Mouse (Mus musculus) lung, postnatal 0 days (tissue): ENCODE results near the gene Rell1. TPM values are rescaled to one million over a fixed set of nuclear protein-coding genes. Genes with fewer than 3 reads are reported as not detected.
A peak's percentile ranks its signal among the peaks of the same experiment; 100 is the strongest.

ENCODE experiments used
- ATAC-seq: fragments of 200-750 bp; cut with Nextera tagmentation; 2 replicates; pipeline ENCODE4 v1.8.0; 2017; ENCODE audit warnings: moderate library complexity
- DNase-seq: peaks from one replicate; pipeline ENCODE4 v3.0.0-alpha.2; 2016; ENCODE audit warnings: low spot score
- H3K27ac ChIP-seq: fragments of 300-500 bp; sonication (generic); 2 replicates; pipeline ENCODE4 v1.5.1; 2014; ENCODE audit warnings: antibody characterized with exemption, mild to moderate bottlenecking, low read length, mixed read lengths
- H3K27me3 ChIP-seq: fragments of 300-500 bp; sonication (generic); replicated peaks from 2 replicates; pipeline ENCODE4 v1.6.1; 2014; ENCODE audit warnings: low read length, mixed read lengths; ENCODE audit not compliant: insufficient read depth
- H3K36me3 ChIP-seq: fragments of 300-500 bp; sonication (generic); 2 replicates; pipeline ENCODE4 v1.6.1; 2014; ENCODE audit warnings: low read length, mixed read lengths; ENCODE audit not compliant: insufficient read depth
- H3K4me1 ChIP-seq: fragments of 300-500 bp; sonication (generic); 2 replicates; pipeline ENCODE4 v1.6.1; 2014; ENCODE audit warnings: antibody characterized with exemption, low read depth, low read length, mixed read lengths; ENCODE audit not compliant: insufficient read depth
- H3K4me2 ChIP-seq: fragments of 300-500 bp; sonication (generic); replicated peaks from 2 replicates; pipeline ENCODE4 v1.6.1; 2014; ENCODE audit warnings: low read depth, mild to moderate bottlenecking, low read length, moderate library complexity, mixed read lengths
- H3K4me3 ChIP-seq: fragments of 300-500 bp; sonication (generic); 2 replicates; pipeline ENCODE4 v1.5.1; 2014; ENCODE audit warnings: low read depth, low read length
- H3K9ac ChIP-seq: fragments of 300-500 bp; sonication (generic); replicated peaks from 2 replicates; pipeline ENCODE4 v1.6.1; 2014; ENCODE audit warnings: low read depth, mild to moderate bottlenecking
- H3K9me3 ChIP-seq: fragments of 300-500 bp; sonication (generic); 2 replicates; pipeline ENCODE4 v1.6.1; 2016; ENCODE audit warnings: low read length, mixed read lengths
- CTCF ChIP-seq: IDR thresholded peaks from 2 replicates; pipeline ENCODE4 v1.5.1; 2016; ENCODE audit warnings: antibody characterized with exemption, mild to moderate bottlenecking
- EP300 ChIP-seq: IDR thresholded peaks from 2 replicates; pipeline ENCODE4 v1.6.1; 2016; ENCODE audit warnings: antibody characterized with exemption, mild to moderate bottlenecking, control low read depth
- WGBS: fragments of 180-500 bp; shearing (Covaris S2); extraction: QIAGEN DNeasy Blood & Tissue Kit; methylation state at CpG from one replicate; pipeline ENCODE4 v1.1.7; 2014; 5-methylcytosine and 5-hydroxymethylcytosine counted together
- polyA plus RNA-seq: library from polyadenylated mRNA; unstranded; fragments of >200 nt; fragmentation: Nextera tagmentation; extraction: Ambion mirVana; gene quantifications from 2 replicates; pipeline ENCODE4 v1.2.1, GENCODE M21; 2015

The Rell1 gene
- polyA plus RNA-seq, 1 experiment from 2014 or later = 27.0 TPM

GRCm38 (mm10) chr5:63930824-63931358 lies 37.8 kb downstream of the Rell1 start:
- Histone ChIP-seq H3K4me3 (no peak overlapping the region), H3K9ac (no peak overlapping the region), H3K27ac (no peak overlapping the region), H3K4me2 (no peak overlapping the region), H3K9me3 (no peaks in the 10 kb centered on the region), H3K27me3 (no peaks in the 10 kb centered on the region), H3K4me1 (no peaks in the 10 kb centered on the region), H3K36me3 (peaks cover 14% of the 10 kb centered on the region; the same call in 1 of the 2 replicates)
- TF ChIP-seq CTCF = no peak
- TF ChIP-seq EP300 = no peak
- DNase-seq (no peak), ATAC-seq (no peak)
- WGBS = 68% methylated on average over 4 of the region's 4 CpGs

- TF ChIP-seq CTCF (no peak), EP300 (no peak)
- DNase-seq = no peak
- ATAC-seq = no peak
- WGBS = 83% methylated on average over 14 of the region's 14 CpGs
- H3K27me3 ChIP-seq = no peaks in the 10 kb centered on the region
- no peak overlapping the region for H3K27ac ChIP-seq
- H3K4me2 ChIP-seq = no peak overlapping the region
- no peak overlapping the region for H3K9ac ChIP-seq
- no peaks in the 10 kb centered on the region for H3K4me1 ChIP-seq
- H3K4me3 ChIP-seq = no peak overlapping the region
- no peaks in the 10 kb centered on the region for H3K9me3 ChIP-seq
- peaks cover 10% of the 10 kb centered on the region; the same call in 1 of the 2 replicates for H3K36me3 ChIP-seq
Observed at GRCm38 (mm10) chr5:63925035-63925628, 43.6 kb downstream of the Rell1 start.

GRCm38 (mm10) chr5:63923305-63924025 lies 45.2 kb downstream of the Rell1 start:
- Histone ChIP-seq H3K27me3 (no peaks in the 10 kb centered on the region), H3K9ac (no peak overlapping the region), H3K4me3 (no peak overlapping the region), H3K27ac (peak overlapping the region; percentile 51; the same call in 1 of the 2 replicates), H3K4me2 (no peak overlapping the region), H3K4me1 (no peaks in the 10 kb centered on the region), H3K9me3 (no peaks in the 10 kb centered on the region), H3K36me3 (peaks cover 8% of the 10 kb centered on the region; the same call in 1 of the 2 replicates)
- 54% methylated on average over 13 of the region's 13 CpGs for WGBS
- TF ChIP-seq EP300 (no peak), CTCF (no peak)
- DNase-seq (peak; percentile 53), ATAC-seq (peak; percentile 84)

GRCm38 (mm10) chr5:63918201-63918600 lies 50.5 kb downstream of the Rell1 start:
- no peaks in the 10 kb centered on the region for H3K36me3 ChIP-seq
- no peak overlapping the region for H3K27ac ChIP-seq
- no peaks in the 10 kb centered on the region for H3K4me1 ChIP-seq
- no peaks in the 10 kb centered on the region for H3K27me3 ChIP-seq
- H3K4me2 ChIP-seq = no peak overlapping the region
- 41% methylated on average over 4 of the region's 4 CpGs for WGBS
- no peak overlapping the region for H3K4me3 ChIP-seq
- TF ChIP-seq EP300 (no peak), CTCF (no peak)
- DNase-seq (peak; percentile 86), ATAC-seq (peak; percentile 90)
- H3K9ac ChIP-seq = no peak overlapping the region
- H3K9me3 ChIP-seq = no peaks in the 10 kb centered on the region

GRCm38 (mm10) chr5:63916457-63917139 lies 52.1 kb downstream of the Rell1 start:
- H3K9ac ChIP-seq = no peak overlapping the region
- no peak for ATAC-seq
- H3K36me3 ChIP-seq = no peaks in the 10 kb centered on the region
- H3K4me2 ChIP-seq = no peak overlapping the region
- H3K9me3 ChIP-seq = no peaks in the 10 kb centered on the region
- H3K27me3 ChIP-seq = no peaks in the 10 kb centered on the region
- no peaks in the 10 kb centered on the region for H3K4me1 ChIP-seq
- TF ChIP-seq CTCF = no peak
- TF ChIP-seq EP300 = no peak
- WGBS = 87% methylated on average over 10 of the region's 10 CpGs
- no peak overlapping the region for H3K4me3 ChIP-seq
- DNase-seq = no peak
- H3K27ac ChIP-seq = no peak overlapping the region

- ATAC-seq = no peak
- Histone ChIP-seq H3K4me1 (no peaks in the 10 kb centered on the region), H3K27ac (no peak overlapping the region), H3K9ac (no peak overlapping the region), H3K36me3 (no peaks in the 10 kb centered on the region), H3K27me3 (no peaks in the 10 kb centered on the region), H3K4me2 (no peak overlapping the region), H3K9me3 (no peaks in the 10 kb centered on the region), H3K4me3 (no peak overlapping the region)
- TF ChIP-seq EP300 = no peak
- no peak for TF ChIP-seq CTCF
- WGBS = 45% methylated on average over 1 of the region's 1 CpGs
- DNase-seq = no peak
Observed at GRCm38 (mm10) chr5:63914896-63915295, 53.8 kb downstream of the Rell1 start.
